Mouse (Mus musculus) ES-Bruce4 (cell line): ENCODE results near the gene Saysd1.
A peak's percentile ranks its signal among the peaks of the same experiment; 100 is the strongest.

Experiments
- CTCF ChIP-seq: IDR thresholded peaks from one replicate; pipeline ENCODE4 v1.8.1; 2011; ENCODE audit warnings: low read depth, low read length
- EP300 ChIP-seq: IDR thresholded peaks from 2 replicates; pipeline ENCODE4 v1.6.1; 2011; ENCODE audit warnings: low read depth, low read length; ENCODE audit not compliant: insufficient read depth

DNA sequence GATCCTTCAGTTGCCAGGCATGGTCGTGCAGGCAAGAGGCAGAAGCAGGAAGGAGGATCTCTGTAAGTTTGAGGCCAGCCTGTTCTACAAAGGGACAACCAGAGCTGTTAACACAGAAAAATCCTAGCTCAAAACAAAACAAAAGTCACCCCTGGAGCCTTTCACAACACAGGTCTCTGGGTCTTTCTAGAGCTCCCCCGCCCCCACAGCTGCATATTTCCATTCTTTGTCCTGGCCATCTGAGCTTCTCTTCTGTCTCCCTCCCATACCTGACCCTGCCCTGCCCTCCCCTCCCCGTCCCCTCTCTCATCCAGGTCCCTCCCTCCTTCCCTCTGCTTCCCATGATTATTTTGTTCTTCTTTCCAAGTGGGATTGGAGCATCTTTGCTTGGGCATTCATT, 108.7 kb downstream of the Saysd1 start:
- TF ChIP-seq CTCF = no peak
- TF ChIP-seq EP300 = peak; percentile 52; the same call in 1 of the 2 replicates
